Mouse (Mus musculus) liver, embryonic 14.5 days (tissue): Measurements from ENCODE around the gene Pxdc1.

Source experiments
- CTCF ChIP-seq: IDR thresholded peaks from 2 replicates; pipeline ENCODE4 v1.5.1; 2016; ENCODE audit warnings: antibody characterized with exemption, low read depth, control low read depth
- EP300 ChIP-seq: IDR thresholded peaks from 2 replicates; pipeline ENCODE4 v1.6.1; 2016; ENCODE audit warnings: antibody characterized with exemption, low read depth

DNA sequence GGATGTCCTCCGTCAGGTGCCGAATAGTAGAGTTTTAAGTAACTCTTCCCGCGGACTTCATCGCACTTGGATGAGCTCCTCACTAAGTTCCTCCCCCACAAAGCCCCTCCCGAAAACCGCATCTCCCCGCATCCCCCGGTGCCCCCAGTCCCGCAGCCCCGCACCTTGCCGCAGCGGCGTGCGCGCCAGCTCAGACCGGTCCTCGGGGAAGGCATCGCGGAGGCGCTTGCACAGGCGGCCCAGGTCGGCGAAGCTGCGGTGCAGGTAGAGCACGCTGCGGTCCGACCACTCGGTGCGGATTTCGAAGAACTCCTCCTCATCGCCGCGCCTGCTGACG, 1.3 kb downstream of the Pxdc1 start:
- TF ChIP-seq EP300, result no peak
- no peak for TF ChIP-seq CTCF
